Mouse (Mus musculus): ENCODE measurements around the gene Dapk1. TPM values are rescaled to one million over a fixed set of nuclear protein-coding genes. Genes with fewer than 3 reads are reported as not detected.

The Dapk1 gene
- total RNA-seq, 2 experiments from 2014 or later: 4.1 to 4.7 TPM

GRCm38 (mm10) chr13:60809690-60810089, 207.9 kb downstream of the Dapk1 start:
- DNase-seq (ENCODE audit: low spot score): no peak

- DNase-seq (ENCODE audit: low spot score): no peak
Observed at GRCm38 (mm10) chr13:60812768-60813167, 211.0 kb downstream of the Dapk1 start.

Other genes with a start within 250 kb of the Dapk1 start
- gene BC051665, start 184.4 kb downstream of the Dapk1 start, total RNA-seq (2021): not detected
- not detected for gene Ctsll3, start 200.9 kb downstream of the Dapk1 start, total RNA-seq (2021)